Mouse (Mus musculus) adrenal gland, postnatal 36 days (tissue): ENCODE data around the gene Sstr5. TPM values are rescaled to one million over a fixed set of nuclear protein-coding genes. Genes with fewer than 3 reads are reported as not detected.

Source experiments
- DNase-seq, 2 experiments: peaks; one replicate each; pipeline ENCODE4 v3.0.0; 2021; ENCODE audit warnings: mixed read lengths in 1 of 2
- long read RNA-seq, 2 experiments: library from polyadenylated mRNA; stranded (forward); transcript quantifications; one replicate each; pipeline ENCODE4 v2.0.0; 2021; ENCODE audit warnings: borderline sequencing depth in 2 of 2
- total RNA-seq, 2 experiments: library from RNA; stranded (reverse); gene quantifications; 2 replicates each; pipeline ENCODE4 v1.2.3; 2021

The Sstr5 gene
- total RNA-seq = under 1 TPM; 0.49 to 0.53 TPM
- long read RNA-seq, experiment 1, partial matches to known transcripts = 0 of 1 reads
- long read RNA-seq, experiment 1, other reads (novel, unspliced or antisense) = 0 of 1 reads
- long read RNA-seq, experiment 2, partial matches to known transcripts = 0 of 1 reads
- long read RNA-seq, experiment 2, other reads (novel, unspliced or antisense) = 0 of 1 reads

GRCm38 (mm10) chr17:25497013-25497412, at the start of gene Sstr5:
Gene Sstr5 (minus strand): TSS chr17:25497288.
- DNase-seq = peak; percentile 58 to 63

GRCm38 (mm10) chr17:25541768-25542167, 44.7 kb upstream of the Sstr5 start:
- DNase-seq = peak in 1 of 2 experiments; percentile 19

DNA sequence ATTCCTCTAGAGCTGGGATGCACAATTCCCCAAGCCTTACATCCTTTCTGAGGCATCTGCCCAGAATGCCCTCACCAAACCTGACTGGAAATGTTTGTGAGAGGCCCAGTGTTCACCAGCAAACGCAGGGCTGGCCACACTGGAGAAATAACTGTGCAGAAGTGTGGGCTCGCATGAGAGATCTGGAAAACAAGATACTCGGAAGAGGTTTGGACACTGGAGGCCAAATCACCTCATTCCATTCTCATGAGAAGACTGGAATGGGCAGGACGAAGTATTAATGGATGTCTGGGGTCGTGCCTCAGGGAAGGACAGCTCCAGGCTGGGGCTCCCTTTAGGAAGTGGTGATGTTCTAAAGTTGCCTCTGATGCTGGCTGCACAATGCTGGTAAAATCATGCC, 43.6 kb upstream of the Sstr5 start:
- no peak for DNase-seq

DNA sequence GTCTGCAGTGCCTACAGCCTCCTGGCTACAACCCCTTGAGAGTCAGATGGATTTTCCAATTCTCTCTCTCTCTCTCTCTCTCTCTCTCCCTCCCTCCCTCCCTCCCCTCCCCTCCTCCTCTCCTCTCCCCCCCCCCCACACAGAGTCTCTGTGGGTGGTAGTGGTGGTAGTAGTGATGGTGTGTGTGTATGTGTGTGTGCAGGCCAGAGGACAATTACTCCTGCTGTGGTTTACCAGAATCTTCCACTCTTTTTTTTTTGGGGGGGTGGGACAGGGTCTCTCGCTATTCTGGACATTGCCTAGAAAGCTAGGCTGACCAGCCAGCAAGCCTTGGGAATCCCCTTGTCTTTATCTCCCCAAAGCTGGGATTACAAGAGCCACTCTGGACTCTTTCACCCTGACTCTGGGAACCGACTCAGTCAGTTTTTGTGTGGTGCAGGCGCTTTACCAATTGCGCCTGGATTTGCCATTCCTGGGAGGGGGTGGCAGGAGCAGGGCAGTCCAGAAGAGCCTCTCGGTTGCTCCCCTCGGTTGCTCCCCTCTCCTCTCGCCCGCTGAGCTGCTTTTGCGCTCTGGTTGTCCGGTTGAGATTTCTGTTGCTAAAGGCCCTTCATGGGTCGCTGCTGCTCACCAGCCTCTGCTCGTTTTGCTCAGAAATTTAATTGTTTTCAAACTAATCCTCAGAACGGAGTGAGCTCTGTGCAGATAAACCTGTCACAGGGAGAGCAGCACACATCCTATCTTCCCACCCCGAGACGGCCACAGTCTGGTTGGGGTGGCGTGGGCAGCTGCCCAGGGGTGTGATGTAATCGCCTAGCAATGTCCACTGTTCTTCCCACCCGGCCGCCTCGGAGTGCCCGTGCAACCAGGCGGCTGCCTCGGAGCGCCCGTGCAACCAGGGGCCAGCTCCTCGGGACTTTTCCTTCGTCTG, 42.1 kb upstream of the Sstr5 start:
- DNase-seq = peak; percentile 64 to 75

DNA sequence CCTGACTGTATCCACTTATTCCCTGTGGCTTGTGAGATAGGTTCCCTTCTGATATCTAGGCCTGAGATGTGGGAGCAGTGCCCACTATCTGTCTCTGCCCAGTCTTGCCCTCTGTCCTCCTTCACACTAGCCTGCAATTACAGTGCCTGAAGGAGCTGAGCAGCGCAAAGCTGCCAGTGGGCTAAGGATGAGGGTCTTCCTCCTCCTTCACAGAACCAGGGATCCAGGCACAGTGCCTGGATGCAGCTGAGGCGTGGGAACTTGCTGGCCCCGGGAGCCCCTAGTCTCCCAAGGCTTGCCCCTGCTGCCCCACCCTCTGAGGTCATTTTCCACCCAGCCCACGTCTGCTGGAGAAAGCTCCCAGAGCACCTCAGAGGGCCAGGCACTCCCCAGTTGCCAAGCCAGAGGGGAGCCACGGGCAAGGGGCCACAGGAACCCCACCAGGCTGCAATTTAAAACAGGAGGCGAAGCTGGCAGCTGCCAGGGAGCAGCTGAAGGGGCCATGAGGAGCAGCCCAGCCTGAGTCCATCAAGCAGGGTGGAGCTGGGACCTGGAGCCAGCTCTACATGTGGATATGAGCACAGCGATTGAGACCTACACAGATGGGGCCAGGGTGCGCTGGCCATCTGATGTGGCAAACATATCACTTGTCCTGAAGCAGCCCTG, 33.4 kb upstream of the Sstr5 start:
- no peak for DNase-seq

DNA sequence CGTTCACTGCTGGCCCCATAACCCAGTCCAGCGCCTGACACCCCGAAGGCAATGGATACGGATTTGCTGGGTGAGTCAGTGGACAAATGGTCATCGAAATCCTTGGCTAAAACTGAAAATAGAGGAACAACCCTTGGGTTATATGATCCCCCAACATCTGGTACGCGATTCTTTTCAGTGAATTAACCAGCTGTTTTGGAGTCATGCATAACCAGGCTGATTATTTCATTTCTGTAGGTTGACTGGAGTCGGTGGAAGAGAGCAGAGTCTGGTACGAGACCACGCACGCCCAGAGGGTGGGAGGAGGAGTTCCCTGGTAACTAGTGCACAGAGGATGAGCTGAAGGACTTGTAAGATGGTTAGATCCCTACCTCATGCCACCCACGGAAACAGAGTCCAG, 25.0 kb upstream of the Sstr5 start:
- no peak for DNase-seq

- DNase-seq = no peak
Observed at GRCm38 (mm10) chr17:25520492-25520891, 23.4 kb upstream of the Sstr5 start.

GRCm38 (mm10) chr17:25519511-25519910, 22.4 kb upstream of the Sstr5 start:
- no peak for DNase-seq

- DNase-seq = no peak
Observed at GRCm38 (mm10) chr17:25518144-25518543, 21.1 kb upstream of the Sstr5 start.

DNA sequence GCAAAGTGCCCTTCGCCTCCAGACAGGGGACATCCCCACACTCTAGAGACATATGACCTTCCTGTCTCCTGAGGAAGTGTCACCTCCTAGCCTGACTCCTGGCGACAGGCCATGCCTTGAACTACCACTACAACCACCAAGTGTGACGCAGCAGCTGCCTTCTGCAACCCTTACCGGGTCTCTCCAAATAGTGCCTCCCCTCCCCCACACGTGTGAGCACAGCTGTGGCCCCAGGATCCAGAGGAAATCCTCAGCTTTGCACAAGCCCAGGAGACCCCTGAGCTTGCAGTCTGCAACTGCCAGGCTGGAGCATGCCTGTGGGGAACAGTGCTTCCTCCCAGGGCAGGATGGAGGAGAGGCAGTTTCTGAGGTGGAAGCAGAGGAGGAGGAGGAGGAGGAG, 19.2 kb upstream of the Sstr5 start:
- peak in 1 of 2 experiments; percentile 10 for DNase-seq

DNA sequence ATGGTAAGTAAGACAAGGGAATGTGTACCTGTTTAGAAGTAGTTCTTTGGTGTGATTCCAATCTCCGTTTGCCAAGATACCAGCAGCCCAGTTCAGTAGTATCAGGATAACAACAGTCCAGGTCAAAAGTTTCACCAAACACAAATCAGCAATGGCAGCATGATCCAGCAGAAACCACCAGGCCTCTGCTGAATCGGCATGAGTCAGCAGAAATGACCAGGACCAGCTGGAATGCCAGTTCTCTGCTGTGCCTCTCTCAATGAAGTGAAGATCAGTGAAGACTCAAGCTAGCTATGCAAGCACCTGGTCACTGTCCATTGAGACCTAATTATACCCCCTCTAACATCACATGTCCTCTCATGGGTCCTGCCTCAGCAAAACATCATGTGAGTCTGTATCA, 17.0 kb upstream of the Sstr5 start:
- no peak for DNase-seq

DNA sequence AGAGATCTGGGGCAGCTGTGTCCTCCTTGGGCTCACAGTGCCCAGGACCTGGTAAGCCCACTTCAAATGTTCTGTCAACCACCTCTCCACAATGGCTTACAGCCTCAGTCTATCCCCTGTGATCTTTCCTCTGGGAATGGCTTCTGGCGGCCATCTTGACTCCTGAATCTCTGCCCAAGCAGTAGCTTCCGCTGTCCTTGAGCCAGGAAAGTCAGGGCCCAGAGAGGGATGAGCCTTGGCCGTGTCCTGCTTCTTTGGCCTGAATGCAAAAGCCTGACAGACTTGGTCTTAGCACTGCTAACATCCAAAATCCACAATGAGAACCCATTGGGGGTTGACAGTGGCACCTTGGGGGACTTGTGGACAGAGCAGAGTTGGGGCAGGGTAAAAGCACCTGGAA, 14.8 kb upstream of the Sstr5 start:
- DNase-seq = no peak

- DNase-seq = no peak
Observed at GRCm38 (mm10) chr17:25510074-25510830, 13.2 kb upstream of the Sstr5 start.

GRCm38 (mm10) chr17:25508860-25509577, 11.9 kb upstream of the Sstr5 start:
- DNase-seq = peak; percentile 28 to 48

GRCm38 (mm10) chr17:25507799-25508198, 10.7 kb upstream of the Sstr5 start:
- DNase-seq = peak; percentile 82

DNA sequence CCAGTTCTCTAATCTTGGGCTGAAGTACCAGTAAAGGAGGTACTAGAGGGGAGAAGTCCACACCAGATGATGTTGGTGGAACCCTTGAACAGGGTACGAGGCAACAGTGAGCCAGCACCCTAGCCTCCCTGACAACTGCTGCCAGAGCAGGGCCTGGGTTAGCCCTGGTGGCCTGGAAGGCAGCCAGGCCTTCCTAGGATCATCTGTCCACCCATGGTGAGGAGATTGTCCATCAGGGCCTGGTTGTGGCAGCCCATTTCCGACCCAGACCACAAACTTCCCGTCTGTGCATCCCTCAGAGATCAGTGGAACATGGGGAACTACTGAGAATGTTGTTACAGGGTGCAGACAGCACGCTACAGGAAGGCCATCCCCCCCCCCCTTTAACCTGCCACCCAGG, 5.5 kb upstream of the Sstr5 start:
- DNase-seq = no peak

GRCm38 (mm10) chr17:25482092-25482491, 15.0 kb downstream of the Sstr5 start:
- no peak for DNase-seq

GRCm38 (mm10) chr17:25480820-25481219, 16.3 kb downstream of the Sstr5 start:
- no peak for DNase-seq

- DNase-seq = no peak
Observed at GRCm38 (mm10) chr17:25480152-25480551, 16.9 kb downstream of the Sstr5 start.

DNA sequence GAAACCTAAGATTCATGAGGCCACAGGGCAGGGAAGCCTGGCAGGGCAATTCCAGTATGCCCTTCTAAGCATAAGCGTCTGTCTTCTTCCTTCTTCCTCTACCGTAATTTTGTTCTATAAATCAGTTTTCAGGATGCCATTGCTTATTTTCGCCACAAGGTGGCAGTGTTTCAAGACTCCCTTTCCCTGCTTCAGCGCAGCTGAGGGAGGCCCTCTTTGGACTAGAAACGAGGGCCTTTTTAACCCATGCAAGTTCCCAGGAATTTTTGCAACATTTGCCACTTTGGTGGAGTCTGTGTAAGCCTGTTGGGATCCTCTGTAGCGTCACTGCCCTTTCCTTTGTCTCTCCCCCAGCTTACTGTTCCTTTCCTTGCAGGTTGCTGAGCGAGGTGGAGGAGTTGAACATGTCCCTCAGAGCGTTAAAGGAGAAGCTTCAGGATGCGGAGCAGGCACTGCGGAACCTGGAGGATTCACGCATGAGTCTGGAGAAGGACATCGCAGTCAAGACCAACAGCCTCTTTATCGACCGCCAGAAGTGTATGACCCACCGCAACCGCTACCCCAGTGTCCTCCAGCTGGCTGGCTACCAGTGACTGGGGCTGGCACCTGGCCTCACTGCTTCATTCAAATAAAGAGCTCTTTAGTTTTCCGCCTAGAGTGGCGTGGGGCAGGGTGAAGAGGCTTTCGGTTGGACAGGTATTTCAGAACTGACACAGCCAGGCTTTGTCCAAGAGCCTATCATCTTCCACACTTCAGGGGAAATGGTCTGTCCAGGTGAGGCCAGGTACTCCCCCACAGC, 20.9 kb downstream of the Sstr5 start:
- DNase-seq = peak in 1 of 2 experiments; percentile 56
